Mouse (Mus musculus) lung, postnatal 0 days (tissue): Measurements from ENCODE around the gene Tex22.

Experiments used
- CTCF ChIP-seq: IDR thresholded peaks from 2 replicates; pipeline ENCODE4 v1.5.1; 2016; ENCODE audit warnings: antibody characterized with exemption, mild to moderate bottlenecking
- EP300 ChIP-seq: IDR thresholded peaks from 2 replicates; pipeline ENCODE4 v1.6.1; 2016; ENCODE audit warnings: antibody characterized with exemption, mild to moderate bottlenecking, control low read depth

DNA sequence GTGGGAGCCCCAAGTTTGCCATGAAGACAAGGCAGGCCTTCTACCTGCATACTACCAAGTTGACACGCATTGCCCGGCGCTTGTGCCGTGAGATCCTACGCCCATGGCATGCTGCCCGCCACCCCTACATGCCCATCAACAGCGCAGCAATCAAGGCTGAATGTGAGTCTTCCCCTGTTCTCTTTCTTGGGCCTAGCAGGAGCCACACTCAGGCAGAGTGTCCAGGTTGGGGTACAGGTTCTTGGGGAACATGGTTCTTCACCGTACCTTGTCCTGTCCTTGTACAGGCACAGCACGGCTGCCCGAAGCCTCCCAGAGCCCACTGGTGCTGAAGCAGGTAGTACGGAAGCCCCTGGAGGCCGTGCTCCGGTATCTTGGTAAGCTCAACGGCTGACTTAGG, 57.3 kb downstream of the Tex22 start:
- TF ChIP-seq CTCF (no peak), EP300 (no peak)
